Mouse (Mus musculus): ENCODE data around the gene Irak4.

Irak4 gene

GRCm38 (mm10) chr15:94558895-94559656 lies 15.6 kb downstream of the Irak4 start:
- DNase-seq (ENCODE audit: inconsistent age in 2 of 2, low spot score in 1 of 2) = no peak

GRCm38 (mm10) chr15:94564909-94565308 lies 21.5 kb downstream of the Irak4 start:
- no peak for DNase-seq (ENCODE audit: inconsistent age in 2 of 2, low spot score in 1 of 2)

GRCm38 (mm10) chr15:94565854-94566253 lies 22.4 kb downstream of the Irak4 start:
- no peak for DNase-seq (ENCODE audit: inconsistent age in 2 of 2, low spot score in 1 of 2)

GRCm38 (mm10) chr15:94568496-94569182 lies 25.2 kb downstream of the Irak4 start:
- DNase-seq (ENCODE audit: inconsistent age in 2 of 2, low spot score in 1 of 2) = no peak

- no peak for DNase-seq (ENCODE audit: inconsistent age in 2 of 2, low spot score in 1 of 2)
Measured at GRCm38 (mm10) chr15:94571501-94571900, 28.1 kb downstream of the Irak4 start.

GRCm38 (mm10) chr15:94572746-94573145 lies 29.3 kb downstream of the Irak4 start:
- DNase-seq (ENCODE audit: inconsistent age in 2 of 2, low spot score in 1 of 2) = no peak

GRCm38 (mm10) chr15:94574566-94575268 lies 31.3 kb downstream of the Irak4 start:
- peak; percentile 31 to 57 for DNase-seq (ENCODE audit: inconsistent age in 2 of 2, low spot score in 1 of 2)

GRCm38 (mm10) chr15:94582000-94582593 lies 38.7 kb downstream of the Irak4 start:
- no peak for DNase-seq (ENCODE audit: inconsistent age in 2 of 2, low spot score in 1 of 2)

- no peak for DNase-seq (ENCODE audit: inconsistent age in 2 of 2, low spot score in 1 of 2)
Measured at GRCm38 (mm10) chr15:94583153-94583552, 39.7 kb downstream of the Irak4 start.

- DNase-seq (ENCODE audit: inconsistent age in 2 of 2, low spot score in 1 of 2) = no peak
Measured at GRCm38 (mm10) chr15:94584738-94585137, 41.3 kb downstream of the Irak4 start.

- DNase-seq (ENCODE audit: inconsistent age in 2 of 2, low spot score in 1 of 2) = no peak
Measured at GRCm38 (mm10) chr15:94587826-94588715, 44.6 kb downstream of the Irak4 start.

GRCm38 (mm10) chr15:94589219-94590075 lies 46.0 kb downstream of the Irak4 start, which contains the start of gene Twf1:
Twf1 (minus strand) TSS chr15:94589889.
- DNase-seq (ENCODE audit: inconsistent age in 2 of 2, low spot score in 1 of 2) = peak; percentile 98 to 99

- no peak for DNase-seq (ENCODE audit: inconsistent age in 2 of 2, low spot score in 1 of 2)
Measured at GRCm38 (mm10) chr15:94590083-94590482, 46.6 kb downstream of the Irak4 start.

- no peak for DNase-seq (ENCODE audit: inconsistent age in 2 of 2, low spot score in 1 of 2)
Measured at GRCm38 (mm10) chr15:94591356-94591755, 47.9 kb downstream of the Irak4 start.

GRCm38 (mm10) chr15:94593586-94593985 lies 50.1 kb downstream of the Irak4 start:
- DNase-seq (ENCODE audit: inconsistent age in 2 of 2, low spot score in 1 of 2) = no peak

- DNase-seq (ENCODE audit: inconsistent age in 2 of 2, low spot score in 1 of 2) = peak in 1 of 2 experiments; percentile 51
Measured at GRCm38 (mm10) chr15:94600145-94600707, 56.8 kb downstream of the Irak4 start.

- DNase-seq (ENCODE audit: inconsistent age in 2 of 2, low spot score in 1 of 2) = peak; percentile 57 to 84
Measured at GRCm38 (mm10) chr15:94601339-94601738, 57.9 kb downstream of the Irak4 start.

GRCm38 (mm10) chr15:94602441-94602840 lies 59.0 kb downstream of the Irak4 start:
- no peak for DNase-seq (ENCODE audit: inconsistent age in 2 of 2, low spot score in 1 of 2)

GRCm38 (mm10) chr15:94607768-94608167 lies 64.3 kb downstream of the Irak4 start:
- no peak for DNase-seq (ENCODE audit: inconsistent age in 2 of 2, low spot score in 1 of 2)

Data from adrenal gland, adult (tissue).